Mouse (Mus musculus): ENCODE results near the gene Ndufaf2.

Gene Ndufaf2

DNA sequence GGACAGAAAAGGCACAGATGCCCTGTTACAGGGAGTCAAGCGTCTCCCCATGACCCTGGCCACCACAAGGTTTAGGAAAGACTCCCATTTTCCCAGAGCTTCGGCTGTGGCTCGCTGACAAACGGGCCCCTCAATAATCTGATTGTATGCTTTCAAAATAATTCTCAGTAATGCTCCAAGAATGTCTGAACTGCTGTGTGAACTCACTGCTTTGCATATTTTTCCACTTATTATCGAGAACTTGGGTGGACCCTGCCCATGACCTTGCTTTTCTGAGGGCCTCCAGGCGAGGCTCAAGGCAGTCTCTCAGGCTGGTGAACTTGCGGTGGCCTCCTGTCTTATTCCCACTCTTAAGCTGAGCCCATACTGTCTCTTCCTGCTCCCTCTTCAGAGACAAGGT lies 193.8 kb downstream of the Ndufaf2 start:
- no peak for DNase-seq (ENCODE audit: extremely low read depth, low read depth)

DNA sequence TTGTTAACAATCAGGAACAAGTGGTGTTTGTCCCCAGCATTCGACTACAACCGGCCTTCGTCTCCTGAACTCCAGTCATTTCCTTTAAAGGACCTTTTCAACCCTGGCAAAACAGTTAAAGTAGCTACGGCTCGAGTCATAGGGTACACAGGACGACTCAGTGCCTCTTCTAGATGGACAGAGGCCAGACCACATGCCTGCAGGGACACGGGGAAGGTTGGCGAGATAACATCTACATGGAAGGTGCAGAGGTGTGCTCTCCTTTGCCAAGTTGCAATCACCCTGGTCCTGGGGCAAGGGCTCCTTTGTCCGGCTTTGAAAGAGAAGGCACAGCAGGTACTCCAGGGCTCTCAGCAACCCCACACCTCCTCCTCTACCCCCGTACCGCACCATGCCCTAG lies 195.0 kb downstream of the Ndufaf2 start:
- DNase-seq (ENCODE audit: extremely low read depth, low read depth), result no peak

DNA sequence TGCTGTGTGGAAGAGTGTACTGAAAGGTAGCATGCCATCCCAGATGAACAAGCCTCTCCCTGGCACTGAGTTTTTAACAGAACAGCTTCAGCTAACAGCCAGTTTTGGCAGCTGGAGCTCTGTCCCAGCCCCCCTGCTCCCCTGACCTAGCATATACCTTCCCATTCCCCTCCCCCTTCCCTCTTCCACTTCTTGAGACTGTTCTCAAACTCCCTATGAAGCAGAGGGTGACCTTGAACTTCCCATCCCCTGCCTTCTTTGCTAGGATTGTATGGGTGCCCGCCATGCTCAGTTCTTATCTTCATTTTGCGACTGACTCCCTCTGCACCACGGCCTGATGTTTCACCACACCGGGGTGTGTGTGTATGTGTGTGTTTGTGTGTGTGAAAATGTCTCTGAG lies 195.7 kb downstream of the Ndufaf2 start:
- no peak for DNase-seq (ENCODE audit: extremely low read depth, low read depth)

DNA sequence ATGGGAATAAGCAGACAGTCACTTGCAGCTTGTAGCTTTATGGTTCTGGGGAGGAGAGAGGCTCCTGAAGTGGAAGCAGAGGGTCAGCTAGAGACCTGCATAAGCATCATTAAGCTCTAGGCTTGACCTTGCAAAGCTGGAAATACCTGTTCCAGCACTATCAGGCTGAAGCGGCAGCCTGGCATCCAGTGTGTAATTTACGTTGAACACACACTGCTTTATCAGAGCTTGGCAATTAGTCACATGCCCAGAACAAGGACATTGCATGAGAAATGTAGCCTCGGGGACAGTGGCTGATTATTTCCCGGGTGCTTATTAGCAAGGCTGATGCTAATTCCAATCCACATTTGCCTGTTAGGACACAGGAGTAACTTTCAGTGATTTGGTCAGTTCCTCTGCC lies 196.5 kb downstream of the Ndufaf2 start:
- no peak for DNase-seq (ENCODE audit: extremely low read depth, low read depth)

DNA sequence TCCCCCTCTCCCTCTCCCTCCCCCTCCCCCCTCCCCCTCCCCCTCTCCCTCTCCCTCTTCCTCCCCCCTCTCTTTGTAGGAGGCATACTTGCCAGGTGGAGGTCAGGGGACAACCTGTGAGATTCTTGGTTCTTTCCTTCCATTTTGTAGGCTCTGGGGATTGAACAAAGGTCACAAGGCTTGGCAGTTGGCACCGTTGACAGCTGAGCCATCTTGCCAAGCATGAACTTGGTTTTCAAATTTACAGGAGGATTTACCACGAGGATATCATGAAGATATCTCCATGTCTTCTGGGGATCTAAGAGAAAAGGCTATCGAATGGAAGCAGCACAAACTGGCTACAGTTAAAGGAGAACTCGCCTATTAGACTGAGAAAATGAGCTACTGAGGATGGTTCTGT lies 196.9 kb downstream of the Ndufaf2 start:
- no peak for DNase-seq (ENCODE audit: extremely low read depth, low read depth)

DNA sequence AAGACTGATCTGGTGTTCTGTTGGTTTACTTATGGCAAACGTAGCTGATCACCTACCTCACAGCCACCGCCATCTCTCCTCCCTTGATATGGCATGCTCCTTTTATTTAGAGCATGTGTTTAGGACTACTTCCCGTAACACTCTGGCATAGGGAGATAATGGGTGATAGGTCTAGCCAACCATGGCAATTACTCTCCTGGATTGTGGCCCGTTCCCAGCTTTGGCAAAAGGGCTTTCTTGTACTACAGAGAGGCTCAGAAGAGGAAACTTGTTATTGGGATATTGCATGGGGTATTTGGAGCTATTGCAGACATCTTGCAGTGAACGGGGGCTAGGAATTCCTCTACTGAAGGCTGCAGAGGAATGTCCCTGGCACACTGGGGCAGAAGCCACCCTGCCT lies 197.9 kb downstream of the Ndufaf2 start:
- no peak for DNase-seq (ENCODE audit: extremely low read depth, low read depth)

DNA sequence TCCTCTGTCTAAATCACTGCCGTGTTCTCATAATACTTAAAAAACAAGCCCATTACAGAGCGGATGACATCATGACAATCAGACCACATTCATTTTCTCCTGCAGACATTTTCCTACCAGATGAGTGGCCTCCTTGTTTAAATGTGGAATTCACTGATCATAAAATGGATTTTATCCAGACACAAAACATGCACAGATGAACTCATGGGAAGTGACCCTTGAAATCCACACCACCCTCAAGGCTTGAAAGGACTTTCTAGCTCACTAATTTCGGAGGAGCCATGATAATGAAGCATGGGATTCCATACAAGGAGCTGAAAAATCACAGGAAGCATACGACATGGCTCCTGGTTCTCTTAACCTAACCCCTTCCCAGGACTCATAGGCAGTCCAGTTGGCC lies 198.5 kb downstream of the Ndufaf2 start:
- no peak for DNase-seq (ENCODE audit: extremely low read depth, low read depth)

DNA sequence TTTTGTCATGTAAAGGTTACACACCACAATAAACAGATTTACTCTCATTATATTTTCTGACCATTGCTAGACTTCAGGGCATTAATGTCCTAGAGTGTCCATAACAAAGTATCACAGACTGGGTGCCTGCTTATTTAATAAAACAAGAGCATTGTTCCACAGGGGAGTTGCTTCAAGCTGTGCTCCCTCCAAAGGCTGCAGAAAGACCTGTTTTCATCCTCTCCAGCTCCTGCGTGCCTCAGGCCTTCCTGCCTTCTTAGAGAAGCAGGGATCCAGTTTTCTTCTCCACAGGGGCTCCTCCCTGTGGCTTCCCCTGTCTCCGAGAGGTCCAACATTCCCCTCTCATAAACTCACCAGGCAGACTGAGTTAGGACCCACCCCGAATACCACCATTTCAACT lies 202.2 kb downstream of the Ndufaf2 start:
- DNase-seq (ENCODE audit: extremely low read depth, low read depth), result no peak

DNA sequence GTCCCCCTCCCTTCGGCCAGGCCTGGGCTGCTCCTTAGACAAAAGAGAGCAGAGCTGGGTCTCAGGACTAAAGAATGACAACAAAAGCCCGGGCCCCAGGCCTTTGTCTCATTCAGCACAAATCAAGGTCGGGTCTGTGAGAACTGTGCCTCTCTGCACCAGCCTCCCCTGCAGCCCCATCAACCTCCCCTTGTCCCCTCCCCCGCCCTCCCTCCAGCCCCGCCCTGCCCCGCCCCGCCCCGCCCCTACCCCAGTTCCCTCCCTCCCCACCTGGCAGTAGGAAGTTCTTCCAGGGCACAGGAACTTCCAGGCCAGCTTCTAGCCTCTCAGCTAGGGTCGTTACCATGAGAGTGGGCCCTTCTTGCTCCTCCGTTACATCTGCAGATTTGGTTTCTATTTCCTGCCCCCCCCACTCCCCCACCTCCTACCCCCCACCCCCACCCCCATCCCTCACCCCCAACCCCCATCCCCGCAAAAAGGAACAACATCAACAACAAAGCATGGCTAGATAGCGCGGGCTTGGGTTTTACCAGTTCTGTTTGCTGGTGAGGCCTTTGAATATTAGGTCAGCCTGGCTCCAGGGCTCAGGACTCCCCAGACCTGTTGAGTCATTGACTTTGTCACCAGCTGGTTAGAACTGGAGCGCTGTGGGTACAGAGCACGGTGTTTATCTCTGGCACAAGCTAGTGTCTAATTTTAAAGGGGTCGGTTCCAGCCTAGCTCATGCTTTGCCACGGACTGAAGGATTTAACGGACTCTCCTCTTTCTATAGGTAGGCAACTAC lies 202.9 kb downstream of the Ndufaf2 start:
- no peak for DNase-seq (ENCODE audit: extremely low read depth, low read depth)

DNA sequence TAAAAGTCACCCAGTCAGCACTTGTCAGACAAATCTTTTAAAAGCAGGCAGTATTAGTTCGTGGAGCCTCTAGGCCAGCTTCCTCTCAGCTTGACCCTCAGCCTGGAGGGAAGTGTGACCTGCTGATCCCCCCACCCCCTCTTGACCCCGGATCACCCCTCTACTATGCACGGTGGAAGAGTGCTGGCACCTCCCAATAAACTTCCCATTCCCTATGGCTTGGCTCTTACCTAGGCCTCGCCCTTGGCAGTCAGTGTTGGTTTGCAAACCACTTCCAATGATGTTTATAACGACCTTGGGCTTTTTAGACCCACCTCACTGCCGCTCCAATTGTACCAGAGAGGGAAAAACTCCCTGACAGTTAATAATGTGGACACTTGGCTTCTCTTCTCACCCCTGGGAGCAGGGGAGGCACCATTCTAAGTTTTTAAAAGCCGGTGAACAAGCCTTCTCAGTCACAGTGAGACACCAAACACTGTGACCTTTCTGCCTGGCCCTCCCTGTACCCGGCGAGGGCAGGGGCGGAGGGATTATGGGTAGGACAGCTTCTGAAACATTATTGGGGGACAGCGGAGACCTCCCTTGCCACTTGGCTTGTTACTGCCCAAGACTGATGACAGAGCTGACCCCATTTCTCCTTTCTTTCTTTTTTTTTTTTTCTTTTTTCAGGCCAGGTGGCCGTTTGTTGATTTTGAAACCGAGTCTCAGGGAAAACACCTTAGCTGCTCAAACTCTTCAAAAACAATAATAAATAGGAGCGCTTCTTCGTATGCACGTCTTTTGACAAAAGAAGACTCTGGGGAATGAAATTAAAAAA lies 203.8 kb downstream of the Ndufaf2 start:
- DNase-seq (ENCODE audit: extremely low read depth, low read depth), result no peak

DNA sequence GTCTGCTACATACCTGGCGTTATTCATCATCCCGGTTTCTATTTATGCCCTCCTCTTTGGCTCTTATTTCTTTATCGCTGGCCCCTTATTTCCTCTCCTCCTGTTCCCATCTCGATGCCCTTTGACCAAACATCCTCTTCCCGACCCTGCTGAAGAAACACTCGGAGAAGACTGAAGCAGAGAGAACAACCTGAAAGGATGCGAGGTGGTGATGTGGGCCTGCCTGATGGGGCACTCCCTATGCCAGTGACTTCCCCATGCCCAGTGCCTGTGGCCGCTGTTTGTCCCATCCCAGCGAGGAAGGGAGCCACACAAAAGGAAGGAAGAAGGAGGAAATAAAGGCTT lies 204.4 kb downstream of the Ndufaf2 start:
- no peak for DNase-seq (ENCODE audit: extremely low read depth, low read depth)
